Mouse (Mus musculus) lung, postnatal 0 days (tissue): ENCODE data around the gene Trp73. TPM values are rescaled to one million over a fixed set of nuclear protein-coding genes. Genes with fewer than 3 reads are reported as not detected.

Experiments used
- ATAC-seq: fragments of 200-750 bp; cut with Nextera tagmentation; 2 replicates; pipeline ENCODE4 v1.8.0; 2017; ENCODE audit warnings: moderate library complexity
- DNase-seq: peaks from one replicate; pipeline ENCODE4 v3.0.0-alpha.2; 2016; ENCODE audit warnings: low spot score
- H3K27ac ChIP-seq: fragments of 300-500 bp; sonication (generic); 2 replicates; pipeline ENCODE4 v1.5.1; 2014; ENCODE audit warnings: antibody characterized with exemption, mild to moderate bottlenecking, low read length, mixed read lengths
- H3K27me3 ChIP-seq: fragments of 300-500 bp; sonication (generic); replicated peaks from 2 replicates; pipeline ENCODE4 v1.6.1; 2014; ENCODE audit warnings: low read length, mixed read lengths; ENCODE audit not compliant: insufficient read depth
- H3K36me3 ChIP-seq: fragments of 300-500 bp; sonication (generic); 2 replicates; pipeline ENCODE4 v1.6.1; 2014; ENCODE audit warnings: low read length, mixed read lengths; ENCODE audit not compliant: insufficient read depth
- H3K4me1 ChIP-seq: fragments of 300-500 bp; sonication (generic); 2 replicates; pipeline ENCODE4 v1.6.1; 2014; ENCODE audit warnings: antibody characterized with exemption, low read depth, low read length, mixed read lengths; ENCODE audit not compliant: insufficient read depth
- H3K4me2 ChIP-seq: fragments of 300-500 bp; sonication (generic); replicated peaks from 2 replicates; pipeline ENCODE4 v1.6.1; 2014; ENCODE audit warnings: low read depth, mild to moderate bottlenecking, low read length, moderate library complexity, mixed read lengths
- H3K4me3 ChIP-seq: fragments of 300-500 bp; sonication (generic); 2 replicates; pipeline ENCODE4 v1.5.1; 2014; ENCODE audit warnings: low read depth, low read length
- H3K9ac ChIP-seq: fragments of 300-500 bp; sonication (generic); replicated peaks from 2 replicates; pipeline ENCODE4 v1.6.1; 2014; ENCODE audit warnings: low read depth, mild to moderate bottlenecking
- H3K9me3 ChIP-seq: fragments of 300-500 bp; sonication (generic); 2 replicates; pipeline ENCODE4 v1.6.1; 2016; ENCODE audit warnings: low read length, mixed read lengths
- CTCF ChIP-seq: IDR thresholded peaks from 2 replicates; pipeline ENCODE4 v1.5.1; 2016; ENCODE audit warnings: antibody characterized with exemption, mild to moderate bottlenecking
- EP300 ChIP-seq: IDR thresholded peaks from 2 replicates; pipeline ENCODE4 v1.6.1; 2016; ENCODE audit warnings: antibody characterized with exemption, mild to moderate bottlenecking, control low read depth
- WGBS: fragments of 180-500 bp; shearing (Covaris S2); extraction: QIAGEN DNeasy Blood & Tissue Kit; methylation state at CpG from one replicate; pipeline ENCODE4 v1.1.7; 2014; 5-methylcytosine and 5-hydroxymethylcytosine counted together
- polyA plus RNA-seq: library from polyadenylated mRNA; unstranded; fragments of >200 nt; fragmentation: Nextera tagmentation; extraction: Ambion mirVana; gene quantifications from 2 replicates; pipeline ENCODE4 v1.2.1, GENCODE M21; 2015

Trp73 gene
- polyA plus RNA-seq, 1 experiment from 2014 or later = 1.8 TPM

GRCm38 (mm10) chr4:154057696-154058095 lies 82.3 kb downstream of the Trp73 start:
- no peak overlapping the region for H3K27ac ChIP-seq
- no peak overlapping the region for H3K4me2 ChIP-seq
- no peak overlapping the region for H3K4me3 ChIP-seq
- DNase-seq (no peak), ATAC-seq (no peak)
- H3K9ac ChIP-seq = no peak overlapping the region
- TF ChIP-seq EP300 (no peak), CTCF (no peak)
- H3K36me3 ChIP-seq = no peaks in the 10 kb centered on the region
- WGBS = 58% methylated on average over 4 of the region's 4 CpGs
- no peaks in the 10 kb centered on the region for H3K4me1 ChIP-seq
- no peaks in the 10 kb centered on the region for H3K9me3 ChIP-seq
- H3K27me3 ChIP-seq = no peaks in the 10 kb centered on the region

GRCm38 (mm10) chr4:154056661-154057060 lies 83.3 kb downstream of the Trp73 start:
- 20% methylated on average over 2 of the region's 2 CpGs for WGBS
- no peak for DNase-seq
- Histone ChIP-seq H3K9me3 (no peaks in the 10 kb centered on the region), H3K4me3 (no peak overlapping the region), H3K27me3 (no peaks in the 10 kb centered on the region), H3K9ac (no peak overlapping the region), H3K4me1 (no peaks in the 10 kb centered on the region), H3K4me2 (no peak overlapping the region), H3K27ac (no peak overlapping the region), H3K36me3 (no peaks in the 10 kb centered on the region)
- no peak for TF ChIP-seq EP300
- no peak for TF ChIP-seq CTCF
- ATAC-seq = no peak

GRCm38 (mm10) chr4:154056046-154056445 lies 84.0 kb downstream of the Trp73 start:
- H3K4me3 ChIP-seq = no peak overlapping the region
- WGBS = 60% methylated on average over 2 of the region's 2 CpGs
- H3K9me3 ChIP-seq = no peaks in the 10 kb centered on the region
- H3K9ac ChIP-seq = no peak overlapping the region
- no peaks in the 10 kb centered on the region for H3K4me1 ChIP-seq
- no peaks in the 10 kb centered on the region for H3K27me3 ChIP-seq
- H3K36me3 ChIP-seq = no peaks in the 10 kb centered on the region
- ATAC-seq (no peak), DNase-seq (no peak)
- no peak overlapping the region for H3K4me2 ChIP-seq
- TF ChIP-seq CTCF (no peak), EP300 (no peak)
- no peak overlapping the region for H3K27ac ChIP-seq

- H3K4me3 ChIP-seq = no peak overlapping the region
- H3K9ac ChIP-seq = no peak overlapping the region
- no peak overlapping the region for H3K4me2 ChIP-seq
- H3K9me3 ChIP-seq = no peaks in the 10 kb centered on the region
- H3K27me3 ChIP-seq = no peaks in the 10 kb centered on the region
- H3K27ac ChIP-seq = no peak overlapping the region
- TF ChIP-seq EP300 = no peak
- no peak for TF ChIP-seq CTCF
- 76% methylated on average over 7 of the region's 7 CpGs for WGBS
- H3K36me3 ChIP-seq = no peaks in the 10 kb centered on the region
- ATAC-seq (no peak), DNase-seq (no peak)
- no peaks in the 10 kb centered on the region for H3K4me1 ChIP-seq
Measured at GRCm38 (mm10) chr4:154055482-154055881, 84.5 kb downstream of the Trp73 start.

- 61% methylated on average over 4 of the region's 4 CpGs for WGBS
- Histone ChIP-seq H3K4me1 (no peaks in the 10 kb centered on the region), H3K36me3 (no peaks in the 10 kb centered on the region), H3K9ac (no peak overlapping the region), H3K4me3 (no peak overlapping the region), H3K27me3 (no peaks in the 10 kb centered on the region), H3K9me3 (no peaks in the 10 kb centered on the region), H3K4me2 (no peak overlapping the region), H3K27ac (no peak overlapping the region)
- no peak for DNase-seq
- TF ChIP-seq EP300 (no peak), CTCF (peak; percentile 43)
- ATAC-seq = no peak
Measured at GRCm38 (mm10) chr4:154053065-154053464, 86.9 kb downstream of the Trp73 start.

GRCm38 (mm10) chr4:154051401-154051800 lies 88.6 kb downstream of the Trp73 start:
- no peaks in the 10 kb centered on the region for H3K36me3 ChIP-seq
- no peak overlapping the region for H3K27ac ChIP-seq
- DNase-seq (no peak), ATAC-seq (no peak)
- no peak overlapping the region for H3K9ac ChIP-seq
- WGBS = 78% methylated on average over 3 of the region's 3 CpGs
- no peak for TF ChIP-seq CTCF
- TF ChIP-seq EP300 = no peak
- H3K27me3 ChIP-seq = no peaks in the 10 kb centered on the region
- no peak overlapping the region for H3K4me2 ChIP-seq
- no peaks in the 10 kb centered on the region for H3K4me1 ChIP-seq
- no peak overlapping the region for H3K4me3 ChIP-seq
- no peaks in the 10 kb centered on the region for H3K9me3 ChIP-seq

GRCm38 (mm10) chr4:154045837-154046236 lies 94.2 kb downstream of the Trp73 start:
- DNase-seq (no peak), ATAC-seq (no peak)
- Histone ChIP-seq H3K9me3 (no peaks in the 10 kb centered on the region), H3K9ac (no peak overlapping the region), H3K4me3 (no peak overlapping the region), H3K36me3 (no peaks in the 10 kb centered on the region), H3K4me1 (no peaks in the 10 kb centered on the region), H3K27me3 (no peaks in the 10 kb centered on the region), H3K27ac (no peak overlapping the region), H3K4me2 (no peak overlapping the region)
- WGBS = 72% methylated on average over 5 of the region's 5 CpGs
- no peak for TF ChIP-seq EP300
- no peak for TF ChIP-seq CTCF
